Mouse (Mus musculus) cerebellum, adult 9-11 months (tissue): ENCODE measurements around the gene Ddr2.
A peak's percentile ranks its signal among the peaks of the same experiment; 100 is the strongest.

Experiments
- DNase-seq: peaks from one replicate; pipeline ENCODE4 v3.0.0; 2022

Gene Ddr2

GRCm38 (mm10) chr1:169946004-169946403 is 164.6 kb downstream of the Ddr2 start:
- no peak for DNase-seq

DNA sequence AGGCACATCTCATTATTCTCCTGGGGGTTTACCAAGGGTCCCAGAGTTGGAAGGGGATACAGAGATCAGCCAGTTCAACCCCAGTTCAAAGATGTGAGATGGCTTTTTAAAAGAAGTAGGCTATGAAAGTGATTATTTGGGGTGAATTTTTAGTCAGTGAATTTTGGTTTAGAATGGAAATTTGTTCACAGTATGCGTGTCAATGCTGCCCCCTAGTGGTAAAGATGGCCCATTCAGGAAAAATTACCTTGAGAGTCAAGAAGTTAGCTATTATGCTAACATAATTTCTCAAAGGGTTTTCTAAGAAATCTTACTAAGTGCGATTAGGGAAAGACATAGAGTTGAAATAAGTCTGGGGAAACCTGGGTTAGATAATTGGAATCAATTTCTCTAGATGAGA is 171.2 kb downstream of the Ddr2 start:
- DNase-seq: no peak

GRCm38 (mm10) chr1:169934005-169934725 is 176.4 kb downstream of the Ddr2 start:
- peak; percentile 52 for DNase-seq

DNA sequence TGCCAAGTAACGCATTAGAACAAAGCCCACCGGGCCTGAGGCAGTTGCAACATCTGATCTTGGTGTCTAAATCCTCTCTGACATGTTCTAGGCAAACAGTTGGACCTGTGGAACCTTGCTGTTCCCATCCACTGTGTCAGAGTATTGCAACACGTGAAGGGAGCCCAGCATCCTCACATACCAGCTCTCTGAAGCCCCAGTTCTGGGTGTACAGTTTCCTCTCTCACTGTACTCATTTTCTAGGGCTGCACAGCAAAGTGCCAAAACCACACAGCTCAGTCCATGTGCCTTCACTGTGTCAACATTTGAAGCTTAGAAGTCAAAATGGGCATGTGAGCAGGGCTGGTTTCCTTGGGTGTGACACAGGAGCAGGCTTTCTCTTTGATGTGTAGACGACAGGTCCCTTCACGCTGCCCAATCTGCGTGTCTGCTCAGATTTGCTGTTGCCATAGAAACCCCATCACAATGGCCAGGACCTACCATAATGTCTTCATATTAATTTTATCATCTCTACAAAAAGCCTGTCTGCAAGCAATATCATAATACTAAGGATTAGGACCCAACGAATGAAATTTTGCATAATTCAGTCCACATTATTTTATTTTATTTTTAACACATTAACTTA is 178.3 kb downstream of the Ddr2 start:
- DNase-seq: no peak

DNA sequence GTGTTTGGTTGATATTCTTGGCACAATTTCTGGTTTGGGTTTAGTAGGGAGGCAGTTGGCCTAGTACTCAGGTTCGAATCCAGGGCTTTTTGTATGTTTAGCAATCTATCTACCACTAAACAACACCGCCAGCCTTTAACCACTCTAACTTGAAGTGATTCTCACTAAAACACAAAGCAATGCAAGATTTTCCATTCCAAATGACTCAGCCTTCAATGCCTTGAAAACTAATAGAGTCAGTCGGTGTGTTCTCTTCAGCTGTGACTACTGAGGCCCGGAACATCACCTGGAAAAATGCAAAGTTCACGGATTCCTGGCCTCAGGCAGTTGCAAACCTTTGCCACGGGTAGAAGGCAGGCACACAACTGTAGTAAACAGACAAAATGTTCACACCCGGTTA is 178.9 kb downstream of the Ddr2 start:
- DNase-seq: no peak

- peak; percentile 36 for DNase-seq
Measured at GRCm38 (mm10) chr1:169928454-169928971, 182.0 kb downstream of the Ddr2 start, which contains the start of gene Ccdc190. TSS of gene Ccdc190 (plus strand) at chr1:169928648.

DNA sequence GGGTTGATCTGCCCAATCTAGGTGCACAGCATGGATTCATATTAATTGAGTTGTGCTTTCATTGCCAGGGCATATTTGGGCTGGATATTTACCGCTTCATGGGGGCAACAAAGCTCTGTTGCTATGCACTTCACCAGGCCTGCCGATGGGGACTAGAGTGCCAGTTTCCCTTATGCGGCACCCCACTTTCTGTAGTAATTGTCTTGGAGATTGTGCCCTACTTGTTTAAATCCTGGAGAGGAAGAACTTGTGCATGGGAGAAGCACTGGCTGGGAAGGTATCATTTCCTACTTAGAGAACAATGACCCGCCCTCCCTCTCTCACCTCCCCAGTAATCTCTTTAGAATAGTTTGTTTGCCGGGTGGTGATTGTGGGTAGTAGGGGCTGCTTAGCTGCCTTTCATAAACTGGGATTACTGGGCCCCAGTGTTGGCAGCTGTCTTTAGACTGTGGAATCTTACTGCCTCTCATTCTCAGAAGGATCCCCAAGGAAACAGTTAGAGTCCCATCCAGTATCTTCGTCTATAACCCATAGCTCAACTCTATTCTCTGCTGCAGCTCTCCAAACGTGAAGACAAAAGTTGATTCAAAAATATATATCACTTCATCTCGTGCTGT is 182.7 kb downstream of the Ddr2 start:
- DNase-seq: no peak

DNA sequence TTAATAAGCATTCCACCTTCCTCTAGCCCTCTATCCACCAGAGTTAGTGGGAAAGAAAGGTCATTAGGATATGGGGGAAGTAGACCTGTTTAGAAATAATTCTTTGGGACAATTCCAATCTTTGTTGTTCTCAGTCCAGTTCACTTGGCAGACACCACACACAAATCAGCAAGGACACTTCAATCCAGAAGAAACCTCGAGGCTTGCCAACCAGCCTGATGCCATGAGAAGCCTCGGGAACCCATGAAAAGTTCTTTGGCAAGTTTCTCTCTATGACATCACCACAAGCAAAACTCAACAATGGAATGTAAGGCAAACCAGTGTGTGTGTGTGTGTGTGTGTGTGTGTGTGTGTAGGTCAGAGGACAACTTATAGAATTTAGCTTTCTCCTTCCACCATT is 186.0 kb downstream of the Ddr2 start:
- DNase-seq: no peak
